Mouse (Mus musculus): Measurements from ENCODE around the gene Fstl4.
A peak's percentile ranks its signal among the peaks of the same experiment; 100 is the strongest.

Fstl4 gene

DNA sequence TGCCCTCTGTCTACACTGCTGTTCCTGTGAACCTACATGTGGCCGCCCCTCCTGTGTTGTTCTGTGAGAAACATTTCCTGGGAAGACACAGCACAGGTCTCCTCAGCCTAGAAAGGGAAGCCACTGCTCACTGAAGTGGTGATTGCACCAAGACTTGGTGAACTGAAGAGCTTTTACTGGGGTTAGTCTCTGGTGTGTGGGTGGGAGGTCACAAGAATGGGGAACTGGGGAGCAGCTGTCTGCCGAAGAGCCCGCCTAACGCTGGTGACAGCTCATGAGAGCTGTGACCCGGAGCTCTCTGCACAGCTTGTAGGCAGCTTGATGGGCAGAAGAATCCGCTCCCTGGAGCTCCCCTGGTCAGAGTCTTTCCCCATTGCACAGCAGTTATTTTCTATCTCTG is 260.0 kb downstream of the Fstl4 start:
- DNase-seq (ENCODE audit: extremely low spot score): no peak

DNA sequence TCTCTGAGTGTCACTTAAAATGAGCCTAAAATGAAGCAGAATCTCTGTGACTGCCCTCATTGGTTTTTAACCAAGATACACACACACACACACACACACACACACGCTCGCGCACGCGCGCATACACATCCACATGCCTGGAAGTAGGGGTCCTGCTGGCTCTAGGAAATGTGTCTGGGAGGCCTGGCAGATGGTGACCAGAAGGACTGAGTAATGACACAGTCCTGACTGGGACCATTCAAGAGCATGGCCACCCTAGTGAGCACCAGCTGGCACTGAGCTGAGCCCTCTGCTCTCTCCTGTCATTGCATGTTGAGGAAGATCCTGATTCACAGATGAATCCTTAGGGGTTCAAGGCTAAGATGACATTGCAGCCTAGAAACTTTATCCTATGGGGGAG is 261.3 kb downstream of the Fstl4 start:
- DNase-seq (ENCODE audit: extremely low spot score): no peak

DNA sequence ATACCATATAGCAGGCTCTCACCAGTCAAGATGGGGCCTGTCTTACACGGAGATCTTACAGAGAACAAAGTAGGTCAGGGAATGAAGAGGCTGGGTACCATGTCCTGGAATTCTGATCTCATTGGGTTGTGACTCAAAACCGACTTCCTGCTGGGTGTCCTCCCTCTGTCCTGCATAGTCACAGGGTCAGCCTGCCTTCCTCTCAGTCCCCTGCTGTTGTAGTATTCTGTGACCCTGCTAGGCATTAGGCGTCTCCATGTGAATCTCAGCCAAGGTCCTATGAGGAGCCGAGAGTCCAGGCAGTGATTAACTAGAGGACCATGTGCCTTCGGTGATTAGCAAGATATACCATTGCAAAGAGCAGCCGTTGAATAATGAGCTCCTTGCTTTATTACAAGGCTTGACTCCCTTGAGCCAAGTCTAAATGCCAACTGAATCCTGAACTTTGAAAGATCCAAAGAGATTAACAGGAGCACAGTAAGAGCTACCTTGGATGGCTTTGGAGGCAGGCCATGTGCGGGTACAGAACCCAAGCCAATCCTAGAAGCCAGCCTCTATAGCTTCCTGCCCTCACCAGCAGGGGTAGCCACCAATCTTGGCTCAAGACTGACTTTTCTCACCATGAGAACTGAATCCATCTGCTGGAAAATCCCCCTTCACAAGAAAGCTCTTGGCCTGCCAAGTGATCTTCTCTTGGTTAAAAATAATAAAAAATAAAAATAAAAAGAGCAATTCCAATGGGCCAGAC is 264.2 kb downstream of the Fstl4 start:
- DNase-seq (ENCODE audit: extremely low spot score): no peak

DNA sequence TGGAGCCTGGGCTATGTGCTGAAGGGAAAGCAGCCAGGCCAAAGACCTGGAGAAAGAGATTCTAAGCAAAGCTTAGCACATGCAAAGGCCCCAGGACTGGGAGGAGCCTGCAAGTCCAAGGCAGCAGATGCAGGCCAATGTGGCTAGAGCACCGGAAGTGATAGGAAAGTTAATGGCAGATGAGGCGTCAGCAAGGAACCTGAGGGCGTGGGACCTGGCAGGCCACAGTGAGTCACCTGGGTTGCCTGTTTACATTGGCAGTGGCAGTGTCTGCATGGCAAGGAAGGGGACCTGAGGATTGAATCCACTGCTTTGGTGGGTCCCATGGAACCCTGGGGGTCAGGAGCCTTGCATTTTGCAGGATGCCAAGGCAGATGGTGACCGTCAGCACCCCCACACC is 267.3 kb downstream of the Fstl4 start:
- no peak for DNase-seq (ENCODE audit: extremely low spot score)

DNA sequence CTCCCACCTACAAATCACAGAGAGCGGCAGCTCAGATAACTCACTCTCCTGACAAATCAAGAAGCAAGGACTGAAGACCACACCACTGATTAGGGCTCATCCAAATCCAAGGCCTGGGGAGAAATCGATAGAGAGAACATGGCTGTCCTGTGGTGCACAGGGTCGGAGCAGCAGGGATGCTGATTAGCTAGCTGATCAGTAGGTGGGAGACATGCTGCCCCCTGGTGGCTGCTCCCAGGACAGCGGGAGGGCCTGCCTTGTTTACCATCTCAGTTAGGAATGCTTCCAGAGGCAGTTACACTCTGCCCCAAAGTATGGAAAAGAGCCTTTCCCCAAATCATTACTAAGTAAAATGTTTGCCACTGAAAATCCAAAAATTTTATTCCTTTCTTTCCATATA is 267.9 kb downstream of the Fstl4 start:
- DNase-seq (ENCODE audit: extremely low spot score): peak; percentile 75

DNA sequence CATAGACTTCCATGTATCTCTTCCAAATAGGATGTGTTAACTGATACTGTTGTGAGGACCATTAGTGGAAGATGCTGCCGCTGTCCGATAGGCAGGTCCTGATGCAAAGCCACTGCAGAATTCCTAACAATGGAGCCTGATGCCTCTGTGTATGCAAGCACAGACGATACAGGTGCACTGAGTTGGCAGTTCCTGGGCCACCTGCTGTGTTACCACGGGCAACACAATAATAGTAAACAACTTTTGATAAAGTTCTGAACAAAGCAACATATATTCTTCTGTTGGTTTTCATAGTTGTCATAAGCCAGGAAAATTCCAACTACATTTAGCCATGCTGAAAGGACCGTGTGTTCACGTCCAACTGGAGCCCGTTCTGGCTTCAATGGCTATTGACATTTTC is 271.0 kb downstream of the Fstl4 start:
- no peak for DNase-seq (ENCODE audit: extremely low spot score)

DNA sequence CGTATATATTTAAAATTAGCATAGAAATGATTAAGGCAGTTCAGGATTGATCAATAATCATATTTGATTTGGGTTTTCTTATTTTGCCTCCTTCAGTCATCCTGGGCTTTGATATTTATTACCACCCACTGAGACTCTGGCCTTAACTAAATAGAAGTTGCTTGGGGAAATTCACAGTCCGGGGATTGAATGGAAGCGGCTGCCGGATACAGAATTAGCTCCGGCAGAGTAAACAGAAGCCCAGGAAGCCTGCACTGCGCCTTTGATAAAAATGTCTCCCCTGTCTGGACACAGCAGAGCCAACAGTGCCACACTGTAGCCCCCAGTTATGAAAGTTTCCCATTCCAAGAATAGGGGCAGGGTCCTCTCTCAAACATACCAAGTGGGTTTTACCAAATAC is 282.4 kb downstream of the Fstl4 start:
- DNase-seq (ENCODE audit: extremely low spot score): no peak

DNA sequence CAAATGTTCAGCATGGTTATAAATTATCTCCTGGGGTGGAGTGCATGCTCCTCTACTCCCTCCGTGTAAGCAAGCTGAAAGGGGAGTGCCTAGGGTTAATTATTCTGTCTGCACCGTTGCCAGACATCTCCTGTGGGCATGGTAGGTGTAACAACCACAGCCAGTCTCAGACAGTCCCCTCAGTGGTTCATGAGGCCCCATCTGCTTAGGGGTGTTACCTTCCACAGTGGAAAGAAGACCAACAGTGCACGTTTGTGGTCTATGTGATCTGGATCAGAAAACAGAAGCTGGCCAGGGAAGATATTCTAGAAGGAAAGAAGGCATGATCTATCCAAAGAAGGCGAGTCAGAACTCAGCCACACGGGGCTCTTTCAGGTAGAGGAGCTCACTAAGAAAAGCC is 289.7 kb downstream of the Fstl4 start:
- DNase-seq (ENCODE audit: extremely low spot score): no peak

GRCm38 (mm10) chr11:53055896-53056295 is 291.5 kb downstream of the Fstl4 start:
- DNase-seq (ENCODE audit: extremely low spot score): no peak

GRCm38 (mm10) chr11:53056781-53057180 is 292.3 kb downstream of the Fstl4 start:
- no peak for DNase-seq (ENCODE audit: extremely low spot score)

DNA sequence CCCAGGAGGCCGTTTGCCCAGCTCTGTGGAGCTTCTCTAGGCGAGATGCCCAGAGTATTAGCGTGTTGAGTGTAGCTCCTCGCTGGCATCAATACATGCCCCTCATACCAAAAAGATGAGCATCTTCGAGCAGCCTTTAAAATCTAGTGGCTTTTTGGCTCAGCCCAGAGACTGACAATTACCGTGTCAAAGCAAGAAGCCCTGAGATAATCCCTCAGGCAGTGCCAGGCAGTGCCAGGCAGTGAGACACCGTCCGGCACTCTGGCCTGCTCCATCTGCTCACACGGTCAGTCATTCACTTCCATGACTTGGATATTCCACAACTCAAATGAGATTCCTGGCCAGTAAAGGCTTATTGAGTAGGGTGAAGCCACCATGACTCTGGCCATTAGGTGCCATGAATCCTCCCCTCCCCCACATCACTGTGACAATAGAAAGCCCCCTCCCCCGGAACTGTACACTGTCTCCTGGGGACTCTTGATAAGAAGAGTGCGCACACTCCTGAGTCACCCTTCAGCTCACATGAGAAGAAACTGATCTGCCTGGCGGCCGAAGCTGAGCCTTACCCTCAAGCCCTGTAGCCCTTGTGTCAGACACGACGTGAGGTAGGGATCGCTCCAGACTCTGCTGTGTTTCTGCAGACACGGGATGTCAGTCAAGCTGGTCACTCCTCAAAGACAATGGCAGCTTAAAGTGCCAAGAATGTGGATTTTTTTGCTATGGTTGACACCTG is 293.6 kb downstream of the Fstl4 start:
- DNase-seq (ENCODE audit: extremely low spot score): peak; percentile 7

- DNase-seq (ENCODE audit: extremely low spot score): no peak
Observed at GRCm38 (mm10) chr11:53058557-53058956, 294.1 kb downstream of the Fstl4 start.

DNA sequence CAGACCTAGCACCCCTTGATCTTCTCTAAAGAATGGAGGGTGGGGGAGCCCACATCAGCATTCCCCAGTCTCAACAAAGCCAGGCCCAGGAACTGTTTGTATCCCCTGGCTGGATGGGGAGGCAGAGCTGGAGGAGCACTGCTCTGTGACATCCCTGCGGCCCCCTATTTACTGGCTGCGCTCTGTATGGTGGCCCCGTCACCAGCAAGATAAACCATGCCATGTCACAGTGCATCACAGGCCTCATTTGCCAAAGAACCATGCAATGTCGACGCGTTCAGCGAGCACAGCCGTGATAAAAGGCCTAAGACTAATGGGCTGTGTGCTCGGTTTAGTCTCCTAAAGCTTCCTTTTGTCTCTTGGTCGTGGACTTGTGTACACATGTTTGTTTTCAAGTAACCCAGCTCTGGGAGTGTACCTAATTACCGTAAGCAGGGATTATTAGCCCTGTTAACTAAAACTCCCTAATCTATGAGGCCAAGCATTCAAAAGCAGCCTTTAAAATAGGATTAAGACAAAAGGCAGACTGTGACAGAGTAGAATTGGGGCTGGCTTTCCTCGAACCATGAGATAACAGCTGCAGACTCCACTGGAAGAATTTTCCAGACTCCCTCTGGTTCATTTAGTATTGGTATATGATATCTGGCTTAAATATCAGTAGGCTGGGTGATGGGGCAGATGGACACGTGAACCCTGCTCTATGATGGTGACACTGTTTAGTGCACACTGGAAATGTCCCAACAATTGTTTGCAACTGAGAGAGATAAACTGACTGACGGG is 303.5 kb downstream of the Fstl4 start:
- no peak for DNase-seq (ENCODE audit: extremely low spot score)

GRCm38 (mm10) chr11:53068479-53069065 is 304.1 kb downstream of the Fstl4 start:
- no peak for DNase-seq (ENCODE audit: extremely low spot score)

GRCm38 (mm10) chr11:53069751-53070150 is 305.3 kb downstream of the Fstl4 start:
- no peak for DNase-seq (ENCODE audit: extremely low spot score)

GRCm38 (mm10) chr11:53071602-53072001 is 307.2 kb downstream of the Fstl4 start:
- DNase-seq (ENCODE audit: extremely low spot score): no peak

- DNase-seq (ENCODE audit: extremely low spot score): no peak
Observed at GRCm38 (mm10) chr11:53077641-53078040, 313.2 kb downstream of the Fstl4 start.

DNA sequence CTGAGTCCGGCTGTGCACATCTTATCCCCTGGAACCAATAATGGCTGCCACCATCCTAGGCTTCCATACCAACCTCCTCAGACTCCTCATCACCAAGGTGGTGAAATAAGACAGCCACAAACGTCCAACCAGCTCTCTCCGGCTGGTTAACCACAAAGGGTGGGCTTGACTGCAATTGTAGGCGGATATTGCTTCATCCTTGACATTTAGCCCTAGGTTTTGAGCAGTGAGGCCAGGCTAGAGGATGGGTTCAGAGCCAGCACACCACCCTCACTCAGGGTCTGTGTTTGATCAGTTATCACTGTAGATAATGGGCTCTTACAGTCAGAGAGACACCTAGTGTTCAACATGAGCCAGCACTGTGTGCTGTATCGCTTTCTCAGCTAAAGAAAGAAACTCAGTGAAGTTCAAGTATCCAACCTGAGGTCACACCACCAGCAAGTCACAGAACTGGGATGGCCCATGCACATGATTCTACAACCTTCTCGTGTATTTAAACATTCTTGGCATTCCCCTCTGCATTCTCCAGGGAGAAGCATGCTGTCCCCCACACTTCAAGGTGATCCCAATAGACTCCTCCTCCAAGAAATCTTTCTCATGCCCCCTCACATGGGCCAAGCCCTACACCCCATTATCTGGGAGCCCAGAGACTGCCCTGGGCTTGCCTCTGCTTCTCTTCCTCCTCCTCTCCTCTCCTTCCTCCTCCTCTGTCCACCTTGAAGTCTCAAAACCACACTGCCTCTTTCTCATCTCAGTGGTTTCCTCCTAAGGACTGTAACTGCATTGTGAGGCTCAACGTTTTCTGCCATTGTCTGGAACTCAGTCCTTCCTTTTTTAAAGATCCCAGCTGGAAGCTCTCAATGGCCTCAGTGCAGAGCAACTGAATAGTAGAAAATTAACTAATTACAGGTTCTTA is 314.2 kb downstream of the Fstl4 start:
- DNase-seq (ENCODE audit: extremely low spot score): no peak

- no peak for DNase-seq (ENCODE audit: extremely low spot score)
Observed at GRCm38 (mm10) chr11:53081310-53081709, 316.9 kb downstream of the Fstl4 start.

DNA sequence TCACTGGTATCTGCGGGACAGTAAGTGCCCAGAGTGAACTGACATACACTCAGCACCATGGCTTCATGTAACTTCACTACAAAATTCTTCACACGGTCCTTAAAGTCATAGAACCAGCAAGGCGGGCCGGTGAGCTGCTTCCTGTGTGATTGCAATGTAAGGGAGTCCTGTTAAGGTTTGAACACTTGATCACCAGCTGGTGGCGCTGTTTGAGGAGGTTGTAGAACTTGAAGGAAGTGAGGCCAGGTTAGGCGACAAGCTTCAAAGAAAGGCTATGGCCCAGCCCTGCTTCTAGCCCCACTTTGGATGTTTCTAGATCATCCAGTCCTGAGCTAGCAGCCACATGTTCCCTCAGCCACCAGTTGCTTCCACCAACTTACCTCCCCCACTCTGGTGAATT is 320.9 kb downstream of the Fstl4 start:
- no peak for DNase-seq (ENCODE audit: extremely low spot score)

DNA sequence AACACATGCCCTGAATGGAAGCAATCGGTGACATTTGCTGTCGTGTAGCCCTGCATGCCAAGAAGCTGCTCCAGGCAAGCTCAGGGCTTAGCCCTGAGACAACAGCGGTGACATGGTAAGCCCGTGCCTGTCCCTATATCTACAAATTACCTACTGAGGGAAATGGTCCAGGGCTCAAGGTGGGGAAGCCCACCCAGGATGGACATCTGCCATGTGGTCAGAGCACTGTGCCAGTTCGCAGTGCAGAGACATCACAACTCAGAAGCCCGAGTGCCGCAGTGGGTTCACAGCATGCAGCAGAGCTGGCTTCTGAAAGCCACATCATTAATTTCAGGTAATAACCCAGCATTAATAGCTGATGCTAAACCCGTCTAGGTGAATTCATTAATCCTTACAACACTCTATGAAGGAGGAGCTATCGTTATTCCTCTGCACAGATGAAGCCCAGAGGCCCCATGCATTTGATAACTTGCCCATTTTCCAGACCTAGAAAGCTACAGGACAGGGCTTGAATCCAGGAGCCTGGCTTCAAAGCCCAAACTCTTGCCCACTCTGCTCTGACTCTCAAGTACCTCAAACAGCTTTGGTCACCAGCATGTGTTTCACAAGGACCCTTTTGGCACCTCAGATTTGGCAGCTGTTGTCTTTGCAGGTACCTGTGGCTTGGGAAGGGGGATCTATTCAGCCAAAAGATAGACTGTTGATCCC is 321.6 kb downstream of the Fstl4 start:
- no peak for DNase-seq (ENCODE audit: extremely low spot score)

All from embryo, embryonic 9.5 days (tissue).